Mouse (Mus musculus) embryonic facial prominence, embryonic 11.5 days (tissue): ENCODE measurements at regions not wholly inside any gene's neighbourhood (a gene's known extent, or its start where the extent isn't known, plus 50 kb on each side); places are given as distances from the start of the nearest gene placed in this dataset.
"Not testable (repeated sequence)": the region's sequence is repeated elsewhere in the genome, so short reads cannot be mapped to it uniquely, and the experiment has no call there.

ENCODE experiments used
- ATAC-seq: fragments of 200-750 bp; cut with Nextera tagmentation; replicated peaks from 2 replicates; pipeline ENCODE4 v1.8.0; 2017; ENCODE audit warnings: low read depth; ENCODE audit not compliant: insufficient number of reproducible peaks, low FRiP score, low TSS enrichment
- DNase-seq: peaks from one replicate; pipeline ENCODE4 v3.0.0-alpha.2; 2015; ENCODE audit warnings: low spot score
- H3K27ac ChIP-seq: fragments of 300-500 bp; sonication (generic); replicated peaks from 2 replicates; pipeline ENCODE4 v1.5.1; 2014; ENCODE audit warnings: mild to moderate bottlenecking, low read depth, low read length, control low read depth
- H3K27me3 ChIP-seq: fragments of 300-500 bp; sonication (generic); 2 replicates; pipeline ENCODE4 v1.6.1; 2014; ENCODE audit warnings: mild to moderate bottlenecking, low read length, moderate library complexity, mixed read lengths; ENCODE audit not compliant: control insufficient read depth, insufficient read depth
- H3K36me3 ChIP-seq: fragments of 300-500 bp; sonication (generic); replicated peaks from 2 replicates; pipeline ENCODE4 v1.6.1; 2014; ENCODE audit warnings: low read depth, mild to moderate bottlenecking, low read length, moderate library complexity, mixed read lengths; ENCODE audit not compliant: control insufficient read depth, insufficient read depth
- H3K4me1 ChIP-seq: fragments of 300-500 bp; sonication (generic); 2 replicates; pipeline ENCODE4 v1.6.1; 2014; ENCODE audit warnings: low read length, mixed read lengths; ENCODE audit not compliant: control insufficient read depth, insufficient read depth
- H3K4me2 ChIP-seq: fragments of 300-500 bp; sonication (generic); 2 replicates; pipeline ENCODE4 v1.6.1; 2014; ENCODE audit warnings: low read depth, mild to moderate bottlenecking, control low read depth, low read length, moderate library complexity
- H3K4me3 ChIP-seq: fragments of 300-500 bp; sonication (generic); 2 replicates; pipeline ENCODE4 v1.5.1; 2014; ENCODE audit warnings: low read depth, low read length, control low read depth
- H3K9ac ChIP-seq: fragments of 300-500 bp; sonication (generic); replicated peaks from 2 replicates; pipeline ENCODE4 v1.6.1; 2014; ENCODE audit warnings: mild to moderate bottlenecking, control low read depth, low read length
- H3K9me3 ChIP-seq: fragments of 300-500 bp; sonication (generic); replicated peaks from 2 replicates; pipeline ENCODE4 v1.6.1; 2016; ENCODE audit warnings: mild to moderate bottlenecking, low read length, inconsistent platforms, mixed read lengths; ENCODE audit not compliant: control insufficient read depth
- WGBS: fragments of 180-500 bp; shearing (Covaris S2); extraction: QIAGEN DNeasy Blood & Tissue Kit; methylation state at CpG from one replicate; pipeline ENCODE4 v1.1.7; 2014; 5-methylcytosine and 5-hydroxymethylcytosine counted together

DNA sequence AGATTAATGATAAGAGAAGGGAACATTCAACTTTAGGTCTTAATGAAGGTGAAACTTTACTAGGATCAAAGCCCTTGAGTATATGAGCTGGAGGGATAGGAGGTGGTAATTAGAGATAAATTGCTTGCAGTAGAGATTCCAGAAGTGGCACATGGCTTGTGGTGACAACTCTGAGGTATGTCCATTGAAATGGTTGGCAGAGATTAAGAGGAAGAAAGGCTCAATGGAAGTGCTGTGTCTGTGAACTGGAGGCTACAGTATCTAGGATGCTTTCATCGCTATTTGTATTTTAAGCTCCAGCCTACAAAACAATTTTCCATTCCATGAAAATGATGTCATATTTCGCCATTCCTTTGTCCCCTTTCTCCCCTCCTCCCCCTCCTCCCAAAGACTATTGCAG, 508.1 kb upstream of the Gm9747 start:
- Histone ChIP-seq H3K9me3 (no peaks in the 10 kb centered on the region), H3K4me1 (no peaks in the 10 kb centered on the region), H3K9ac (no peak overlapping the region), H3K27ac (no peak overlapping the region), H3K4me3 (no peak overlapping the region), H3K4me2 (no peak overlapping the region), H3K36me3 (no peaks in the 10 kb centered on the region), H3K27me3 (no peaks in the 10 kb centered on the region)
- 81% methylated on average over 2 of the region's 2 CpGs for WGBS
- ATAC-seq = no peak
- DNase-seq = no peak

DNA sequence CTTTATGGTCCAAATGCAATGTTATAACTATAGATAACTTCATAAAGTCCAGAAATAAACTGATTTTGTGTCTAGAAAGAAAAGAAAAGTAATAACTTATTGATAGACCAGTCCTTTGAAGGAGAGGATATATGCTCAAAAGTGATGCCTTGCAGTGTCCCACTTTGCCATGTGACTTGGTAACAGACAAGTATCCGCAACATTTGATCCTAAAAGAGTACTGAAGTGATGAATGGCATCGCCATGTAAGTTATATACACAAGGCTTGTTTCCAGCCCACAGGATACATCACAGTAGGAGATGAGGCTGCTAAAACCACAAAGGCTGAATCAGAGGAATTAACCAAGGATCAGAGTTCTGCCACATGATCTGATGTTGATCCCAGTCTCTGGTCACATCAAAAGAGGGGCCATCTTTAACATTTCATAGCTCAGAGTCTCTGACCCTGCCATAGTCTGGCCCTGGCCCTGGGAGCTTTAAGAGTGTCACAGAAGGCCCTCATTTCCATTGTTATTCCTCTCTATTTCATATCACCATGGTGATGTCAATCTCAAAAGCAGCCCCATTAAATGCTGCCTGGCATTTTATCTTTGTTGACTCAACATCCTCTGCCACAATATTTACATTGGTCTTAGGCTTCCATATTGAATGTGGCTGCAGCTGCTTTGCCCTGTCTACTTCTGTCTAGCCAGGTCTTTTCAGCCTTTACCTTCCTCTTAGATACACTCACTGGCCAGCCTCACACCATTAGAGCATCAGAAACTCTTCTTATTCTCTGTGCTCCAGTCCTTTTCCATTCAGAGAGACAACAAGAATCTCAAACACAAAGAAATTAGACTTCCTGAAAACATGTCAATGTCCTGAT, 506.4 kb upstream of the Gm9747 start:
- no peak overlapping the region for H3K27ac ChIP-seq
- H3K9me3 ChIP-seq = no peaks in the 10 kb centered on the region
- no peaks in the 10 kb centered on the region for H3K36me3 ChIP-seq
- H3K9ac ChIP-seq = no peak overlapping the region
- DNase-seq (no peak), ATAC-seq (no peak)
- H3K4me3 ChIP-seq = no peak overlapping the region
- H3K27me3 ChIP-seq = no peaks in the 10 kb centered on the region
- no peak overlapping the region for H3K4me2 ChIP-seq
- 85% methylated on average over 2 of the region's 2 CpGs for WGBS
- H3K4me1 ChIP-seq = no peaks in the 10 kb centered on the region

DNA sequence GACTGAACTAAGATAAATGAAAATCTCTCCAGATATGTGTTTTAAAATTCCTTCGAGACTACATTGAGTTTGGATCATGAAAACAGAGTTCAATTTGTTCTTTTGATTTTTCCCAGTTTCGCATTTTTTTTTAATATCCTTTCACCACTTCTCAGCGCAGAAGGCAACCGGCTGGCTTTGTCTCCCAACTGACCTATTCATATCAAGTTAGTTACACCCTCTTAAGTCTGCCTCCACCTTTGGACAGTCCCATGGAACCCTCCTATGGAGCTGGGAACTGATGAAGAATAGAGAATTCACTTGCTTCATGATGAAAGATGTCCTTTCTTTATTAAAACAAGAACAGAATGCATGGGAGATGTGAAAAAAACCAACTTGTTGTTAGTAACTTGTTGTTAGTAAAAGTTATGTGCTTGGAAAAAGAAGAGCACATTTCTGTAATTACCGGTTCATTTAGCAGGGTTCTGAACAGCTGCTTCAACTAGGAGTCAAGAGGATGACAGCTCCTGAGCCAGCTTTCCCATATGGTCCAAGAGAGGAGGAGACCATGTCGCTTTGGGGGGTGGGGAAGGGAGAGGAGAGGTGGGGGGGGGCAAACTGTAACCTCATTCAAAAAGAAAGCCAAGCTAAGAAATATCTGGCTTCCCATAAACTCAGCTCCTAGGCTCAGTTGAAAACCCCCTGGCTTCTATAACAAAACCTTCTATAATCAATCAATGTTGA, 495.6 kb upstream of the Gm9747 start:
- DNase-seq (no peak), ATAC-seq (no peak)
- no peak overlapping the region for H3K27ac ChIP-seq
- no peak overlapping the region for H3K4me3 ChIP-seq
- no peaks in the 10 kb centered on the region for H3K36me3 ChIP-seq
- H3K4me1 ChIP-seq = no peaks in the 10 kb centered on the region
- WGBS = 79% methylated on average over 6 of the region's 6 CpGs
- no peak overlapping the region for H3K4me2 ChIP-seq
- H3K27me3 ChIP-seq = no peaks in the 10 kb centered on the region
- H3K9me3 ChIP-seq = no peaks in the 10 kb centered on the region
- H3K9ac ChIP-seq = no peak overlapping the region

DNA sequence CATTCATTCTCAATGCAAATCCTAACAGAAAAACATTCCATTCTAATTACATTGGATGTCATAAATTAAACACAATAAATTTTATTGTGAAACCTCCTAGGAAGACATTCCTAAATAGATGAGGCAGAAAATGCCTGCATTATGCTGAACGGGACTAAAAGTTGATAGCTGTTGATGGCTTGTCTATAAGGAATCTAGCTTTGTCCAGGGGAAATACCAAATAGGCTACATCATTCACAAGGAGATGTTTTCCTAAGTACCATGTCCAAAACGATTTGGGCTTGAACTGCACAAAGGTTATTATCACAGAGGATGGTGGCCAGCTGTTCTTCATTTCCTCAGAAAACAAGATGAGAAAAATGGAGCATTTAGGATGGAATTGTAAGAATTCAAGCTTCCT, 494.5 kb upstream of the Gm9747 start:
- Histone ChIP-seq H3K36me3 (no peaks in the 10 kb centered on the region), H3K4me3 (no peak overlapping the region), H3K9ac (no peak overlapping the region), H3K27me3 (no peaks in the 10 kb centered on the region), H3K4me2 (no peak overlapping the region), H3K4me1 (no peaks in the 10 kb centered on the region), H3K9me3 (no peaks in the 10 kb centered on the region), H3K27ac (no peak overlapping the region)
- ATAC-seq = no peak
- 12% methylated on average over 2 of the region's 2 CpGs for WGBS
- peak; percentile 68 for DNase-seq

DNA sequence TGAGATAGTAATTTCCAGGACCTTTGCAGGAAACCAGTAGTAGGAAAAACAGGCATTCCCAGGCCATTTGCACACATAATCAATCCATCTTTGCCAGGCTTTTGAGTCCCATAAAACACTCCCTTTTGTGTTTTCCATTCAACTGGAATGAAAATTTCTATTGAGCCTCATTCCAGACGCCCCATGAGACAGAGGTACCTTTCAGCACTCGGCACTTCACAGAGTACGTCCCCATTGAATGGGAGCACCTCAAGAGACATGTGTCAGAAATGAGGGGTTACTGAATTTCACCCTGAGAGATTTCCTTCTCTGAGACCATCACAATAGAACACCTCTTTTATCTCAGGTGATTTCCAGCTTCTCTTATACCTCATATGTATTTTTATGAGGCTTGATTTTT, 493.5 kb upstream of the Gm9747 start:
- no peak for ATAC-seq
- 46% methylated on average over 3 of the region's 3 CpGs for WGBS
- no peak overlapping the region for H3K4me3 ChIP-seq
- H3K27ac ChIP-seq = no peak overlapping the region
- H3K4me1 ChIP-seq = no peaks in the 10 kb centered on the region
- H3K4me2 ChIP-seq = no peak overlapping the region
- H3K9ac ChIP-seq = no peak overlapping the region
- H3K27me3 ChIP-seq = no peaks in the 10 kb centered on the region
- no peaks in the 10 kb centered on the region for H3K9me3 ChIP-seq
- no peaks in the 10 kb centered on the region for H3K36me3 ChIP-seq
- DNase-seq = no peak

DNA sequence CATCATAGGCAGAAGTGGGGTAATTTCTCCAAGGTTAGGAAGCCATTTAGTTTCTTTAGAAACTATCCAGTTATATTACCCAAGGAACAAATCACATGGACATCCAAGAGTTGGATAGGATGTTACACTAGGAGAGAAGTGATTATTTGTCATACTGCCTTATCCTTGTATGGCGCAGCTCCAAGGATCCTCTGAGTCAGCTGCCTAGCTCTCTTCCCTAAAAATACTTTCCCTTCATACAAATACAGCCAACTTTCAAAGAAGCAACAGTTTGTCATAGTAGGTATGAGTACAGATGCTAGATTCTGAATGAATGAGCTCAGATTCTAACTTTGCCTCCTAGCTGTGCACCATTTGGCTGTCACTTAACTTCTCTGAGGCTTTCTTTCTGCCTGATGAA, 492.9 kb upstream of the Gm9747 start:
- DNase-seq = no peak
- H3K9ac ChIP-seq = no peak overlapping the region
- H3K27ac ChIP-seq = no peak overlapping the region
- H3K36me3 ChIP-seq = no peaks in the 10 kb centered on the region
- WGBS = 91% methylated on average over 1 of the region's 1 CpGs
- no peak for ATAC-seq
- H3K9me3 ChIP-seq = no peaks in the 10 kb centered on the region
- H3K4me1 ChIP-seq = no peaks in the 10 kb centered on the region
- H3K4me3 ChIP-seq = no peak overlapping the region
- H3K27me3 ChIP-seq = no peaks in the 10 kb centered on the region
- no peak overlapping the region for H3K4me2 ChIP-seq

DNA sequence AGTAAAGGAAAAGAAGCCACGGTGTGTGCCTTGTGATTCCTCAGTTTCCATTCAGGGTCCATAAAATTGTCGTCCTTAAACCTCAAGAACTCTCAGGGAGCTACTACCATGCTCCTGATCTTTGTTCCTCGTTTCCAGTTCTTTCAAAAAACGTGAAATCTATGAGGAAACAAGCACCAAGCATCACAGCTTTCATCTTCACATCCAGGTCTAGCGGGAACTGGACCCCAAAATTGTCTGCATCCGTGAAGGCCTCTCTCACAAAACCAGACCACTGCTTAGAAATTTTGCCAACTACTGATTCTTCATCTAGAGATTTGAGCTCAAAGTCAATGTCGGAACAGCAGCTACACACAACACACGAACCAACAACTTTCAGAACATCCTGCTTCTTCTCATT, 491.0 kb upstream of the Gm9747 start:
- not testable (repeated sequence) for H3K4me1 ChIP-seq, H3K9ac ChIP-seq, H3K9me3 ChIP-seq, H3K27me3 ChIP-seq, DNase-seq, ATAC-seq, H3K27ac ChIP-seq, H3K4me3 ChIP-seq, H3K36me3 ChIP-seq, H3K4me2 ChIP-seq
- WGBS = 88% methylated on average over 8 of the region's 8 CpGs

DNA sequence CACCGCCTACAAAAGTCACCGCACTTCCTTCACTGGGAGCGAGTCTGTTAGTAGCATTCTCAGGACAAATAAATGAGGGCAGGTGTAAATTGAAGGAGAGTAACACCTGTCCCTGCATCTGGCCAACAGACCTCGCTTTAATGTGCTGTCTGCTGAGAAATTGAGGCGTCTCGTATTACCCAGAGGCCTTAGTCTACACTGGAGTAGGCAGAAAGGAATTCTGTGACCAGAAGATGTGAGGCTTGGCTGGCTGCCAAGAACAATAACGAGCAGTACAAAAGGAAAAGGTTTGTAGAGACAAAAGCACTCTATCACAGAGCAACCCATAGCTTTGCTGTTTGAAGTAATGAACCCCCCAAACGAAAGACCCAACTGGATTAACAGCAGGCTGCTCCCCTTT, 488.4 kb upstream of the Gm9747 start:
- 24% methylated on average over 8 of the region's 8 CpGs for WGBS
- DNase-seq (peak; percentile 91), ATAC-seq (peak; percentile 94)
- Histone ChIP-seq H3K4me2 (no peak overlapping the region), H3K27me3 (no peaks in the 10 kb centered on the region), H3K9me3 (no peaks in the 10 kb centered on the region), H3K27ac (peak overlapping the region; percentile 48; the same call in 1 of the 2 replicates), H3K36me3 (no peaks in the 10 kb centered on the region), H3K4me3 (no peak overlapping the region), H3K4me1 (no peaks in the 10 kb centered on the region), H3K9ac (no peak overlapping the region)
